Mouse (Mus musculus) left cerebral cortex, postnatal 14 days (tissue): Measurements from ENCODE around the gene Tmem178b. TPM values are rescaled to one million over a fixed set of nuclear protein-coding genes. Genes with fewer than 3 reads are reported as not detected.

ENCODE experiments used
- DNase-seq, 2 experiments: peaks; one replicate each; pipeline ENCODE4 v3.0.0; 2021 to 2022; ENCODE audit warnings: low spot score in 2 of 2, mixed read lengths in 1 of 2
- intact Hi-C: fragments of 180-260 bp; cut with DNase I; formaldehyde crosslinking; loops from one replicate; pipeline ENCODE4 v1.15.1; 2025
- long read RNA-seq, 2 experiments: library from polyadenylated mRNA; stranded (forward); transcript quantifications; one replicate each; pipeline ENCODE4 v2.0.0; 2021
- total RNA-seq, 2 experiments: library from RNA; stranded (reverse); gene quantifications; 2 replicates each; pipeline ENCODE4 v1.2.3; 2021

Tmem178b gene
- total RNA-seq, result 100 to 1,000 TPM; 392 to 420 TPM
- long read RNA-seq, experiment 1, full-length matches to known transcripts, result 24 of 24 reads
- long read RNA-seq, experiment 1, partial matches to known transcripts, result 0 of 24 reads
- long read RNA-seq, experiment 1, other reads (novel, unspliced or antisense), result 0 of 24 reads
- long read RNA-seq, experiment 2, full-length matches to known transcripts, result 23 of 24 reads
- long read RNA-seq, experiment 2, partial matches to known transcripts, result 1 of 24 reads
- long read RNA-seq, experiment 2, other reads (novel, unspliced or antisense), result 0 of 24 reads

DNA sequence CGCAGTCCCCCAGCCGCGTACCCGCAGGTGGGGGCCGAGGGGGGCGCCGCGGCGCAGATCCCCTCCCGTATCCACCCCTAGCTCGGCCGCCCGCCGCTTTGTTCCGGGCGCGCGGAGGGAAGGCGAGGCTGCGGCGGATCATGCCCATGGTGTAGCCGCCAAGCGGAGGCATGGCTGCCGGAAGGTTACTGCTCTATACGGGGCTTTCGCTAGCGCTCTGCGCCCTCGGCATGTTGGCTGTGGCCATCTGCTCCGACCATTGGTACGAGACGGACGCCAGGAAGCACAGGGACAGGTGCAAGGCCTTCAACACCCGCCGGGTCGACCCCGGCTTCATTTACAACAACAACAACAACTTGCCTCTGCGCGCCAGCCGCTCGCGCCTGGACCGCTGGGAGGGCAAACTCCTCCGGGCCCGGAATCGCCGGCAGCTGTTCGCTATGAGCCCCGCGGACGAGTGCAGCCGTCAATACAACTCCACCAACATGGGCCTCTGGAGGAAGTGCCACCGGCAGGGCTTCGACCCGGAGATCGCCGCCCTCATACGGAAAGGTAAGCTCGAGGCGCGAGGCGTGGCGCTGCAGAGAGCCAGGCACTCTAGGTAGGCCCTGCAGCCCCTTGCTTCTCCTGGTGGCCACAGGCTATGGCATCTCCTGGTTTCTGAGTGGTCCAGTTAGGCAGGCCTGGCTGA, at the start of gene Tmem178b:
TSS of gene Tmem178b (plus strand) at position 371 of the 691 bp plus-strand sequence.
- intact Hi-C loops, result loop anchor here (5.0 kb wide), 2 partner anchors 179 to 364 kb away; no protein-coding TSS in a partner anchor
- DNase-seq, result peak in 1 of 2 experiments; percentile 36

DNA sequence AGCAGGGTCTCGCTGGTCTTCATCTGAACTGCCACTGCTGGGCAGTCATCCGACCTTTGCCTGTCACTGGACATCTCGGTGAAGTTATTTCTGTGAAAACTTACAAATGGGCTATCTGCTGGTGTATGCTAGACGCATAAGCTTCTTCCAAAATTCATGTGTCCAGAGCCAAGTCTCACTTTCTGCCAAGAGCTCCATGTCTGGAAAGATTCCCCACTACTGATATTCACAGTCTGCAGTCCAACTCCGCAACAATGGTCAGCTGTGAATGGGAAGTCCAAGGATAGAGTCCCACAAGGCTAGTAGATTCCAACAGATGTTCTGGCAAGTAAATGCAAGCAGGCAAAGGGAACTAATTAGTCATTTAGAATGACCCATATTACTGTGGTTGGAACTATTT, 44.3 kb upstream of the Tmem178b start:
- intact Hi-C loops, result no loop called here
- DNase-seq, result no peak

DNA sequence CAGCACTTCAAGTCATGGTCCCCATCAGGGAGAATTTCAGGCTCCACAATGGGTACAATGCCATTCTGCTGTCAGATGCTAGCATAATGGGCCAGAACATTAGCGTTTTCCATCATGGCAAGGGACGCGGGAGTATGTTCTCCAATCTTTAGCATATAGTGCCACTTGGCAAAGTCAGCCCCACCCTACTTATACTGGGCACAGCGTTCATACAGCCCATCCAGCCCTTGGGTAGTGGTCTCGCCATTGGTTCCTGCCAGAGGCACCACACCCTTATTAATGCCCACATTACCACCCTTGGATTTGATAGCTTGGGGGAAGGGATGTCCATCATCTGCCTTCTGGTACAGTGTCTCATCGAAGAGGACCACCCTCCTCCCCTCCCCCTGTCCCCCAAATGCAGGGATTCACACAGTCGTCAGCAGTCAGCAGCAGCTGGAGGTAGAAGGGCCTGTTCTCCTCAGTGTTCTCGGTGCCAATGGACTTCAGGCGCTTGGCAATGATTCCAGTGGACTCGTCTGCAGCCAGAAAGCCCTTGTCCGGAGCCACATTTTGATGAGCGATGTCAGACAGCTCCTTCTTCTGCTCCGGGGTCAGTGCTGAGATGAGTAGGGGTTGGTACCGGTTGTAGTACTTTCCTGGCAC, 29.3 kb upstream of the Tmem178b start:
- no peak for DNase-seq
- intact Hi-C loops, result no loop called here

DNA sequence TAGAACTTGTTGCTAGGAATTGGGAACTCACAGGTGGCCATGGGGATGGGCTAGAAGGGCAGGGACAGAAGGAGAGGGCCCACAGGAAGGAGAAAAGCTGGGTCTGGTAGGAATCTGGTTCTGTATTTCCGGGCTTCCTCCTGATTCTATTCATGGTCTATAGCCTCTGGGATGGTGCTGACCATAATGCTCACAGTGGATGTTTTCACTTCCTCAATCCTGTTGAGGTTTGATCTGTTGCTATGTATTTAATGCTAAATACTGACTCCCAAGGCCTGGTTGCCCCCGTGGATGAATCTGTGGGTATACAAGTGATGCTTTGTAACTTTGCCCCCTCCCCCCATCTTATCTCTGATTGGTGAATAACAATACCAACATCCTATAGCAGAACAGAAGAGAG, 25.5 kb upstream of the Tmem178b start:
- no peak for DNase-seq

DNA sequence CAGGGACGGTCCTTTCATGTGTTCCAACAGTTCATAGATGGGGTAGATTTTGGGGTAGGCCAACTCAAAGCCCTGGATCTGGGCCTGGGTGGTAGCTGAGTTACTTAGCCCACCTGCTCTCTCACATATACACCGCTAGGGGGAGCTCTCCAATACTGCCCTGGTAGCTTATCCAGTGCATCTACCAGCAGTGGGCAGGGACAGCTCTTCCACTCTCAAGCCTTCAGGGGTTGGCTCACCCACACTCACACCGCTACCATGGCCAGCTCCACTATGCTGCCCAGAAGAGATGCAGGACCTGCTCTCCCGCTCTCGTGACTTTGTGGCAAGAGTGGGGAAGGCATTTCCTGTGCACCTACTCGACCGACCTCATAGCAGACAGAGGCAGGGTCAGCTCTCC, 24.3 kb upstream of the Tmem178b start:
- intact Hi-C loops, result no loop called here
- no peak for DNase-seq

More for the DNA sequence above, 25.5 kb upstream of the Tmem178b start:
- intact Hi-C loops, result no loop called here

DNA sequence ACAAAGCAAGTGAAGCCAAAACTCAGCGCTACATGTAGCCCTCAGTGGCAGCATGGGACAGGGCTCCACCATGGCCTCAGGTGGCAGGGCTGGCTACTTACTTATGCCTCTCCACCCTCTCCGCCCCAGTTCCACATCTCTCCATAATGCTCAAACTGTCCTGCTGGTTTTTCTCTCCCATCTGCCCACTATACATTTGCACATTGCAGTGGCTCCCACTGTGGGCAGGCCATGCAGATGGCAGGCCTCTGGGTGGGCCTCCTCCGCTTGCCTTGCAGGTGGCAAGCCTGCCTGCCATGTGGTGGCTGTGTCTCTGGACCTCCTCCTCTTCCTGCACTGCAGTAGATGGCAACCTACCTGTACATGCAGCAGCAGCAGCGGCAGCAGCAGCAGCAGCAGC, 23.4 kb upstream of the Tmem178b start:
- intact Hi-C loops, result no loop called here
- DNase-seq, result no peak

DNA sequence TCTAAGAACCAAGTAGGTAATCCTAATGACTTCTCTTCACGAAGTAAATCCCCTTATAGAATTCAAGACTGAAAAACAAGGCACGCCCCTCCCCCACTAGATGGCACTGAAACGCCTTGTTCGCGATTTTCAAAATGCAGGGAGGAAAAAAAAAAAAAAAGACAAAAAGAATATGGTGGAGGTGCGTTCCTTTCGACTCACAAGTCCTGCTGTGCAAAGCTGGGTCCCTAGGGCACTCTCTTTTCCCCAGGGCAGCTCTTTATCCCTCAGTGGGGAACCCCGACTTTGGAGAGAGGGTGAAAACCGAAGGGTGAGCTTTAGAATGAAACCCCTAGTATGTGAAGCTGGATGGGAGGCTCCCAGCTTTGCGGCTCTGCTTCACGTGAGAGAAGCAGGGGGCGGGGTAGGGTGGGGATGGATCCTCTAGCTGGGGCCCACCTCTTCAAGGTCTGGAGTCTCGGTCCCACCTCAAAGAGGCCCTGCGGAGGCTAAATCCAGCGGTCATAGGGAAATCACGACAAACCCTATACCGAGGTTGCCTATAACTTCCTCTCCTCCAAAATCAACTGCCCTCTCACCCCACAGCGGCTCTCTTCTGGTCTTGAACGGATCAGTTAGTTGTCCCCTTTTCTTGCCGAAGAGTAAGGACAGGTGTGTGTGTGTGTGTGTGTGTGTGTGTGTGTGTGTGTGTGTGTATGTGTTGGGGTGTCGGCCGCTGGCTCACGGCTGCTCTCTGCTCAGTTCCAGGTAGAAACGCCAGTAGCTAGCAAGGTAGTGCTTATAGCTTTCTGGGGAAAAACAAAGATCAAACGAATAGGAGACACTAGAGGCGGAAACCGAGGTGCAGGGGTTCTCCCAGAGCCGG, 2.6 kb upstream of the Tmem178b start:
- intact Hi-C loops, result loop anchor here (2.0 to 5.0 kb wide), 4 partner anchors 182 to 522 kb away; no protein-coding TSS in a partner anchor
- DNase-seq, result peak; percentile 81 to 85

DNA sequence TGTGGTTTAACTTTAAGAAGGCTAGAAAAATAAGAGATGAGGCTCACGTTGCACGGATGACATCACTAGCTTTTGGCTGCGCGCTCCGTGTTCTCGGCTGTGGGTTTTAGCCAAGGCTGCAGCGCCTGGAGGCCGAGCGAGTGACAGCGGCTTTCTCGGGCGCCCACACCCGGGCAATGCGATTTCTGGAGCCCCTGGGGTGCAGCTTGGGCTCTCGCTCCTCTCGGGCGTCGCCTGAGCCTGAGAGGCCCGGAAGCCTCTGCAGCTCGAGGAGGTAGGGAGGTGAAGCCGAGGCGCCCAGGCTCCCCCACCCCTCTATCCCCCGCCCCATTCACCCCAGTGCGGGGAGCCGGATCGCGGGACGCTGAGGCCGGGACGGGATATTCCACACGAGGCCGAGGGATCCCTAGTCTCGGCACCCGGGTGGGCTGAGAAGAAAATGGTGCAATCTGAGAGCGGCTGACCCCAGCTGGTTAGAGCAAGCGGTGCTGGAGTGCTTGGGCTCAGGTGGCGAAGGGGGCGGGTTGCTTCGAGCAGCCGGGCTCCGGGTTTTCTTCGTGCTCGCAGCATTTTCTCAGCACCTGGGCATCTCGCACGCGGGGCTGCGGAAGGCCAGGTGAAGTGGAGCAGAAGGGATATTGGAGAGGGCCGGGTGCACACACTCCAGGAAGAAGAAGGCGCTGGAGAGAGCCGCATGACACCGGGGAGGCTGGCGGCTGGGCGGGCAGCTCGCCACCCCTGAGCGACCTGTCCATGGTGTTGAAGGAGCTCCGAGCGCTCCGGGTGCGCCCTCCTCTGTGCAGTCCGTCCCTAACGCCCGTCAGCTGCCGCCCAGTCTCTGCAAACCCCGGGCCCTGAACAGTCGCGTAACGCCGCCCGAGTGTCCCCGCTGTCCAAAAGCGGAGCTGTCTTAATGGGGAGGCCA, 1.4 kb upstream of the Tmem178b start:
- intact Hi-C loops, result loop anchor here (2.0 to 5.0 kb wide), 4 partner anchors 181 to 521 kb away; no protein-coding TSS in a partner anchor
- peak; percentile 90 to 93 for DNase-seq

DNA sequence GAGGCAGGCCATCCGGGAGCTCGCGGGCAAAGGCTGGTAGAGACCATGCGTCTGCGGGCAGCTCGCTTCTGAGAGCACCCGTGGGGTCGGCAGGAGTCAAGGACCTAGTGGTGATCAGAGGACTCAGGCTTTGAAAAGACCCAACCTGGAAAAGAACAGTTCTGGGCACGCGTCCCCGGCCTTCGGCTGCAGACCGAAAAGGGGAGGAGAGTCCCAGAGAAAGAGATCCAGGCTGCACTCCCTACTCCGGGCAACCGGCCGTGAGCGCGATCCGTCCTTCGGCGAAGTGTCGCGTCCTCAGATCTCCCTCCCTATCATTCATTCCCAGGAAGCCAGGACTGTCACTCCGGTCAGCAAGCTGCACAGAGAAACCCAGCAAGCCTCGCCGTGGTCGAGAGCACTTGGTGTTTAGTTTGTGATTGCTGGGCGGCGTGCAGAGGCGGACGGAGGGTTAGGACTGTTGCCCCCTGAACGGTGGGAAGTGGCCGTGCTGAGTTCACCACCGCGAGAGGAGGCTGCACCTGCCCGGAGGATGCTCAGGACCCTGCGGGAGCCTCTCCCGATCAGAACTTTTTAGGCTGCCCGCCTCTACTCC, 668 bp upstream of the Tmem178b start:
- intact Hi-C loops, result loop anchor here (5.0 kb wide), 2 partner anchors 180 to 365 kb away; no protein-coding TSS in a partner anchor
- DNase-seq, result peak in 1 of 2 experiments; percentile 46

DNA sequence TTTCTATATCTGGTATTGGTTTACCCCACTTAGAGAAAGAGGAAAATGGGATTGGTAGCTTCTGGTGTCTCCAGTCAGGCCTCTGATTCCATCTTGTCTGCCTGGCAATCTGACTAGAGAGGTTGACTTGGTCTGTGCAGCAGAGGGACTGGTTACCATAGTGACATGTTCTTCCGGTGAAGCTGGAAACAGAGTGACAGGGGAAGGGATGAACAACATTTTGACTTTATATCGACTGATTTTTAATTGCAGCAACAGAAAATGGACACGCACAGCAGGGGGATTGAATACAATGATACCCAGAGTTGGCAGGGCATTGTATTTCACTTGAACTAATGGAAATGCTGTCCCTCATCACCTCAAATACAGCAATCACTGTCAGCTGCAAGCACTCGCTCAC, 2.1 kb downstream of the Tmem178b start:
- intact Hi-C loops, result no loop called here
- peak; percentile 43 to 46 for DNase-seq

DNA sequence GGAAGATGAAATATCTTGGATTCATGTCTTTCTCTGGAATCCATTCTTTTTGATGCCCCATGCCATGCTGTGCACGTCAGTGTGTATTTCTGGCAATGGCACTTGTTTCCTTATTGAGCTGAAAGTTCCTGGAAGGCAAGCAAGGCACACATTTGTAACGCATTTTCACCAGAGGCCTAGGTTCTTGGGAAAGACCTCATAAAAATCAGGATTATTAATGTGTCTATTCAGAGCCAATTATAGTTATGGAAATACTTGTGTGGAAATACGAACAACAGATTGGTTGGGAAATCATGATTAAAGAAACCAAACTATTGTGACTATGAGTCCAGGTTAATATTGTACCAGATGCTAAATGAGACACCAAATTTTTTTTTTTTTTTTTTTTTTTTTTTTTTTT, 3.4 kb downstream of the Tmem178b start:
- no peak for DNase-seq
- intact Hi-C loops, result no loop called here

DNA sequence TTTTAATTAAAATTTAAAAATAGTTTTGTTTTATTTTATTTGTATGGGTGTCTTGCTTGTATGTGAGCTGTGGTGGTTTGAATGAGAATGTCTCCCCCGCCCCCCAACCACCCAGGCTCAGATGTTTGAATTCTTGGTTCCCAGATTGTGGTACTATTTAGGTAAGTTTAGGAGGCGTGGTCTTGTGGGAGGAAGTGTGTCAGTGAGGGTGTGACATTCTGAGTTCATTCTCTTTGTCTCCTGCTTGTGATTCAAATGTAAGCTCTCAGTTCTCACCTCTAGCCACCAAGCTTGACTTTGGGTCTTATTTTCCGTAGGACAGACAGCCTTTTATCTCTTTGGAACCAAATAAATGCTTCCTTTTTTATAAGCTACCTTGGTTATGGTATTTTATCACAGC, 17.7 kb downstream of the Tmem178b start:
- intact Hi-C loops, result no loop called here
- DNase-seq, result no peak

DNA sequence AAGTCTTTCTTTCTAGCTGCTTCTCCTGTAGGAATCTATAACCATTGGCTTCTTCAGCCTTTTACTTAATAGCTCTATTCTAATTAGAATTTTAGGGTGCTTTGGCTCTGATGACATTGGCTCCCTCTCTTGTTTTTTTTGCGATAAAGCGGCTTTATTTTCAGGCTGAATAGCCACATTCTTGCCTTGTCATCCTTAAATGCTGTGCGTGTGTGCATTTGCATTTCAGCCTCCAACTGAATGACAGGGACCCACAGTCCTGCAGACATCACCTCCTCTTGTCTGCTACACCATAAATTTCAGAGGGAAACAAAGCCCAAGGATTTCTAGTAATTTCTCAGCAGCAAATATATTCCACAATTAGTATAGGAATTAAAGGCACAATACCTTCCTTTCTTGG, 23.4 kb downstream of the Tmem178b start:
- DNase-seq, result no peak
- intact Hi-C loops, result no loop called here

DNA sequence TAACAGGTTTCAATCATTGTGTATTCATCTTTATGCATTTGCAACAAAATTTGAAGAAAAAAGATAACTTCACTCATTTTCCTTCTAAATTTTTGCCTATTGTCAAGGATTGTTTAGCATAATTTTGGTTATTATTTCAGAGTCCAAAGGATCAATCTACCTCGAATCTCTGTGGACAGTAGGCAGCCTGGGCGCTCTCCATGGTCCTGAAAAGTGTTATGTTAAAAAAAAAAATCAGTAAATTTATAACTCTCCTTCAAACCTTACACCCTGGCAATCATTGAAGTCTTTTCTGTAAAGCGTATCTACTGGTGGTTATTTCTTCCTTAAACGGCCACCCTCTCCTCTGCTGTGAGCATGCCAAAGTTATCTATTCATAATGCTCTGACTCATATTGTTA, 26.2 kb downstream of the Tmem178b start:
- DNase-seq, result no peak
- intact Hi-C loops, result no loop called here

DNA sequence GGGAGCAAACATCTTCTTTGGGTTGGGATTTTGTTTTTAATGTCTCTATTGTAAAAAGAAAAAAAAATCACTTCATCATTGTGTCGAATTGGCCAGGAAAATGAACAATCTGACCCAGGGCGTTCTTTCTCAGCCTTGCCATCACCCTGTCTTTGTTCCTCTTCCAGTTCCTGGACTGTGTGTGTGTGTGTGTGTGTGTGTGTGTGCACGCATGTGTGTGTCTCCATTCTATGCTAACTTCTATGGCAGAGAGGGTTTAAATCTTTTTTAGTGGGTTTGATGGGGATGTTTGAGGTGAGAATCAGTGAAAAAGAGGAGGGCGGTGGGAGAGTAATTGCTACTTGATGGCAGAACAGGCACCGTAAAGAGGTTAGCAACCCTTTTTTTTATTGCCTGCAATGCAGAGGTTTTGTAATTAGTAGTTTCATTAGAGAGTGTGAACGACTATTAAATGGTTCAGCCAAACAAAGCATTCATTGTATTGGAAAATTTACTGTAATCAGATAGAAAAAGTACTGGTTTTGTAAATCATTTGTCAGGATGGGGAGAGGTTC, 30.2 kb downstream of the Tmem178b start:
- DNase-seq, result no peak
- intact Hi-C loops, result no loop called here

DNA sequence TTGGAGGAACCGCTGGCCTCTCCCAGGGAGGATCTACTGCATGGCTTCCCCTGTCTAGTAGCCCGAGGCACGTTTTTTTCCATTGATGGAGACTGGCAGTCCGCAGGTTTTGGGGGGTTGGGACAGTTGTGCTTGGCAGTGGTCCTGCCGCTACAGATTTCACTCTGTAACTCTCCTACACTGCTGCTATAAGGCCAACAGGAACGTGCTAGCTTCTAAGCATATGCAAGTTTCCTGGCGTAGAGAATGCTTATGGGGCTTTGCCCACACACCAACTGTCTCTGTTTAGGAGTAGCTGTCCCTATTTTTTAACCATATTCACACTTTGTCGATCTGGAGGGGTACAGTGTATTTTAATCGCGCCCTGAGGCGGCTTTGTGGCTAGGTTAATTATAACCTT, 30.8 kb downstream of the Tmem178b start:
- DNase-seq, result peak; percentile 76 to 88
- intact Hi-C loops, result no loop called here

DNA sequence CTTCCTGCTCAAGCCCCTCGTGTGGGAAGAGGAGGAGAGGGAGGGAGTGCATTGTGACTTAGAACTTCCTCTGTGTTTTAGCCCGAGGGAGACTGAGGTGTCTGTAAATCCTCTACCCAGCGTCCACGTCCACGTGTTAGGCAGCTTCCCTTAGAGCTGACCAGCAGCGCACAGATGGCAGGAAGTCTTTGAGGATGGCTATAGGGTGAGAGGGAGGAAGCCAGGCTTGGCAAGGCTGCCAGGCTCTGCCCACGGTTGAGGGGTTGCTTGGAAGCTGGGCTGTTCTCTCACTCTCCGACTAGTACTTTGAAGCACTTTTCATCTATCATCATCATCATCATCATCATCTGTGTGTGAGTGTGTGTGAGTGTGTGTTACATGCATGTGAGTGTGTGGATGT, 41.9 kb downstream of the Tmem178b start:
- intact Hi-C loops, result no loop called here

More for the DNA sequence above, 41.9 kb downstream of the Tmem178b start:
- no peak for DNase-seq
